Mouse (Mus musculus) liver, adult 2 months (tissue): ENCODE results near the gene Gm21188.
"Not testable (repeated sequence)": the region's sequence is repeated elsewhere in the genome, so short reads cannot be mapped to it uniquely, and the experiment has no call there.

ENCODE experiments used
- CTCF ChIP-seq: fragments of 200-500 bp; IDR thresholded peaks from 2 replicates; pipeline ENCODE4 v1.5.1; 2011; ENCODE audit warnings: low read depth, low read length, control low read depth
- POLR2A ChIP-seq: fragments of 200-500 bp; IDR thresholded peaks from 2 replicates; pipeline ENCODE4 v1.6.1; 2011; ENCODE audit warnings: low read length, control low read depth; ENCODE audit not compliant: insufficient read depth; ENCODE audit errors: extremely low read depth

GRCm38 (mm10) chr13:120025576-120025975 is 26.4 kb downstream of the Gm21188 start:
- TF ChIP-seq POLR2A, CTCF: not testable (repeated sequence)
